Mouse (Mus musculus): ENCODE data around the gene Ccl9.
"Not testable (repeated sequence)": the region's sequence is repeated elsewhere in the genome, so short reads cannot be mapped to it uniquely, and the experiment has no call there.

Ccl9 gene

DNA sequence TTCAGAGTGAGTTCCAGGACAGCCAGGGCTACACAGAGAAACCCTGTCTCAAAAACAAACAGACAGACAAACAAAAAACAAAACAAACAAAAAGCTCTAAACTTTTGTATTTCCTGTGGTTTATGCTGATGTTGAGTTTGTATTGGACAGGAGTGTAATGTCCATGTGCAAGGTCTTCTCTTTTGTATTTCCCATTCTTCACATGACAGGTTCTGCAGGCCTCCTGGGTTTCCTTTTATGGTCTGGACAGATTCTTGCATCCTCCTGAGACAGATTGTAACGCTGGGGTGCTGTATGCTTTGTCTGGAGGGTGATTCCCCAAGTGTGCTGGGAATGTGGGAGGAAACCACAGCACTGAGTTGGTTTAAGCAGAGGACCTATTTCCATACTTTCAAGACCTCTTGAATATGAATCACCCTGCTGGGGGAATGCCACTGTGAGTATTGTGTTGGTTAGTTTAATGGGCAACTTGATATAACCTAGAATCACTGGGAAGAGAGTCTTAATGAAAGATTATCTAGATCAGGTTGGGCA is 2.3 kb upstream of the Ccl9 start:
- DNase-seq (ENCODE audit: low spot score in 2 of 2), result no peak

DNA sequence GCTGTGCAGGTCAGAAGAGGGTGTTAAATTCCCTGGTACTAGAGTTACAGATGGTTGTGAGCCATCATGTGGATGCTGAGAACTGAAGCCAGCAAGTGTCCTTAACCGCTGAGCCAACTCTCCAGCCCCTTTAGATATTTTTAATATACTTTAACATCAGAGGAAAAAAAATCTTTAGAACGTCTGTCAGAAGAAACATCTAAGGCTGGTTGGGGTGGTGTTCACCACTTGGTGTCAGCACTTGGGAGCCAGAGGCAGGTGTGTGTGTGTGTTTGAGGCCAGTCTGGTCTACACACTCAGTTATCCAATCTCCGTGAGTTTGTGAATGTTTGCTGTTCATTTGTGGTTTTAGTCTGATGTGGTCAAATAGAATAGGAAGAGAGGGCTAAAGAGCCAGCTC is 563 bp upstream of the Ccl9 start:
- no peak for DNase-seq (ENCODE audit: low spot score in 2 of 2)

DNA sequence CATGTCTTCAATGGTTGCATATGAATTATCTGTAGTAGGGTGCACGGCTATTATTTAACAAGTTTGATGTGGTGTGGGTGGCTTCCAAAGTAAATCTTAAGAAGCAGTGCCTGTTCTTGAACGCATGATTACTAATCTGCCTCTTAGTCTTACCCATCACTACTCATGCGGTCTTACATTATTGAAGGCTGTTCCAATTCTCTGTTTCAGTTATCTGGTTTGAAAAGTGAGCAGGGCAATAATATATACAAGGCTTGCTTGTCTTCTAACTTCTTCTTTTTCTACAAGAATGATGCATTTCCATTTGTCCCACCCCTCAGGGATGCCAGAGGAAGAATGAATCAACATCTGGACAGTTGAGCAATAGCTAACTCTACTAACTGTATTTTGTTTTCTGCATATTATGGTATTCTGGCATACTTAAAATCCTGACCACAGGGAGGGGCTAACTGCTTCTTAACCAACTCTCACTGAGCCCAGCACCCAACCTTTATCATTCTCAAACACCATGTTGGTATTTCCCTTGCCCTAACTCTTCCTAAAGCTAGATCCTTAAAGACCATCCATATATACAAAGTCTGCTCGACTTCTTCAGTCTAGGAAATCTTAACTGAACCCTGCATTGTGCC is 1.4 kb downstream of the Ccl9 start:
- DNase-seq (ENCODE audit: low spot score in 2 of 2), result no peak

DNA sequence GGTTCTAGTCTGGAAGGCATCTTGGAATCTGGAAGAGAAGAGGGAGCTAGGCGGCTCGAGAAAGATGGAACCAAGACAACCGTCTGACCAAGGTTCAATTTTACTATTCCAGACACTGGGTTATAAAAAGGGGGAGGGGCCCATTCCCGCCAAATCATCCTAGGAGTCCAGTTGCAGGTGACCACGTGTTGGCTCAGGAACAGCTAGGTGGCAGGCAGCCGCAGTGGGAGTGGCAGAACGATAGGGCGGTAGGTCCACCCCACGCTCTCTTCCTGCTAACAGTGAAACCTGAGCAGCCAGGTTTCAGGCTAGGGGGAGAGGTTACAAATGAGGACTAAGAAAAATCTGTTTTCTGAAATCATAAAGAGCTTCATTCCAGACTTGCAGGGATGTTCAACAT is 5.6 kb downstream of the Ccl9 start:
- DNase-seq (ENCODE audit: low spot score in 2 of 2), result no peak

DNA sequence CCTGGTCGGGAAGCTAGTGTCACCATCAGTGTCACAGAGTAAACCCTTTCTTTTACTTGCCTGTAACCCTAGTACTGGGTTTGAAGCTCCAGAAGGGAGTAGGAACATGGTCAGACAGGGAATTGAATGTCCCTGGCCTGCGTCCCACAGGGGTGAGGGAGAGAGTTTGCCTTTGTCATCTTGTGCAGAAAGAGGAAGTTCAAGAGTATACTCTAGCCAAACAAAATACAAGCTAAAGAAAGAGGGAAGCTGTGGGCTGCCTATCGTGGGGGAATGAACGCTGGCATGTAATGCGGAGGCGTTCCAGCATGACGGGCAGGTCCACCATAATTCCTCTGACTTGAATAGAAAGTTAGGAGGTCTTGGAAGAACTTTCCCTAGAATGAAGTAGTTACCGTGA is 6.2 kb downstream of the Ccl9 start:
- DNase-seq (ENCODE audit: low spot score in 2 of 2), result no peak

DNA sequence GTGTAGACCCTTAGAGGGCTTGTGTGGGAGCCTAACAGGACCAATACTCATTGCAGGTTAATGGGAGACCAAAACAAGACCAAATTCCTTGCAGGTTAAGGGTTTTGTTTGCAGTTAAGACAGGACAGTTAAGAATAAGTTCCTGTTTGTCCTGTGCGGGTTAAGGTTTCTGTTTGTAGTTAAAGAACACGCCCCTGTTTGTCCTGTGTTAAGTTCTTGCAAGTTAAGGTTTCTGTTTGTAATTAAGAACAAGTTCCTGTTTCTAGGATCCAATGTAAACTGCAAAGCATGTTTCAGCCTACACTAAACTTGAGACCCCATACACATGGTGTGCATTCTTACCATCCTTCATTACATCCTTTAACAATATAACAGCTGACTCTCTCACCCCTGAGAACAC is 8.2 kb downstream of the Ccl9 start:
- no peak for DNase-seq (ENCODE audit: low spot score in 2 of 2)

DNA sequence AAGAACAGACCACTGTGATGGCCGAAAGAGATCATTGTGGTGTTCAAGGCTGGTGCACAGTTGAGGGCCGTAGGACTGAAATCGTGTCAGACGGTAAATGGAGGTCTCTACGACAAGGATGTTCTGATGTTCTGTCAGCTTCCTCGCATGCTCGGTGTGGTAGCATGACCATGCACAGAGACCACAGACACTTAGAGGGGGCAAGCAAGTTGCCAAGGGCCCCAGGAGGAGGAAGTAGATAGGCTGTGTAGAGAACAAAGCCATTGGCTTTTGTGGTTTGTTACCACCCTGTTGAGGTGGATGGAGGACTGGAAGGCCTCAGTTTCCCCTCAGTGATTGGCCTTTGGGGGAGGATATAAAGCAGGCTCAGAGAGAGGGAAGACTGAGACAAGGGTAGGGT is 9.2 kb downstream of the Ccl9 start:
- DNase-seq (ENCODE audit: low spot score in 2 of 2), result no peak

DNA sequence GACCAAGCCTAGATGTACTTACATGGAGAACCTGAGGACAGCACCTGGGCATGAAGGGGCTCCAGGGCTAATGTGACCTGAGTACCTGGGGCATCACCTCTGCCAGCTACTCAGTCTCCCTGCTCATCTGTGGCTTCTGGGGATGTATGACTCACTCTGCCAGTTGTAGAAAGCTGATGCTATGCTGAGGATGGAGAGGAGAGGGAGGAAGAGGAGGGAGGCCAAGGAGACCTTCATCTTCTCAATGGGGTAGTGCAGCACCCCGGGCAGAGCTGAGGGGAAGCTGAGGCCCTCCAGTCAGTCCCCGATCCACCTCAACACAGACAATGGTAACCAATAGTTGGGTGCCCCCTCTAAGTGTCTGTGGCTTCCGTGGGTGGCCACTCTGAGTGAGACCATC is 9.7 kb downstream of the Ccl9 start:
- no peak for DNase-seq (ENCODE audit: low spot score in 2 of 2)

DNA sequence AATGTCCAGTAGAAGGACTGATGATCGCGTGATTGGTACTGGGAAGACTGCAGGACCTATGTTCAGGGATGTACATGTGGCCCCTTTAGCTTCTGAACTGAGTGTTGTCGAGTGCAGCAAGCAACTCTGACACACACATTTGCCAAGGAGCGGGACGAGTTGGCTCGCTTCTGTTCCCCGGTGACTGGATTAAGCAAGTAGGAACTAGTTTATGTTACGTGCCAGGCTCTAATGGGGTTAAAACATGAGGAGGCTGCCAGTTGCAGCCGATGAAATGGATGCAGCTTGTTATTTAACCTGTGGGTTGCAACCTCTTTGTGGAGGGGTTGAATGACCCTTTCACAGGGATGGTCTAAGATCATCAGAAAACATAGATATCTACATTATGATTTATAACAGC is 10.4 kb downstream of the Ccl9 start:
- DNase-seq (ENCODE audit: low spot score in 2 of 2), result no peak

DNA sequence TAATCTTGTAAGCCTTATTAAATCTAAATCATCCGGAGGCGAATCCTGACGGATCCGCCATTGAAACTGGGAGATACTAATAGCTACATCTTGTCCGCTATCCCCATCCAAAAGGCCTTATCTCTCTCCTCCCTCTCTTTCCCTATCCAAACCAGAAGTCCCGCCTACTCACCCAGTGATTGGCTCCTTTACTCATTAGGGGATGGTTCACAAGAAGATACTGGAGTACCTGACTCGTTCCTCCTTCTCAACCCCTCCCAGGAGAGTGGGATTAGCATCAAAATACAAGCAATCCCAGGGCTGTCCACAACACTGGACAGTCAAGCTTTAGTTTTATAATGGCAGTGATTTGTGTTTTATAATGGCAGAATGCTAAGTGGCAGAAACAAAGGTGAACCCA is 11.1 kb downstream of the Ccl9 start:
- DNase-seq (ENCODE audit: low spot score in 2 of 2), result no peak

DNA sequence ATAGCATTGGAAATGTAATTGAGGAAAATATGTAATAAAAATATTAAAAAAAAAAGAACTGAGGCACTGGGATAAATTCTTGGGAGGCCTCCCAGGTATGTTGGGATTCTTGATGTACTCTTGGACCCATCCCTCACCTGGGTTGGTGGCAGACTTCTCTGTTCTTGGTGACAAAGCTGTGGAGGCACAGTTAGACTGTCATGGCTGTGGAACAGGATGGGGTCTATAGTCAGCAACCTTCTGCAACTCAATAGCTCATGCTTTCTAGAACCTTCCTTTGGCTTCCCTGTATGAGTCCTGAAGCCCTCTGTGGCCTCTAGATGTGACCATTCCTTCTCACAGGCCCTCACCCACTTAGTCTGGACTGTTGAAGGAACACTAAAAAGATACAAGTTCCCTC is 11.8 kb downstream of the Ccl9 start:
- no peak for DNase-seq (ENCODE audit: low spot score in 2 of 2)

DNA sequence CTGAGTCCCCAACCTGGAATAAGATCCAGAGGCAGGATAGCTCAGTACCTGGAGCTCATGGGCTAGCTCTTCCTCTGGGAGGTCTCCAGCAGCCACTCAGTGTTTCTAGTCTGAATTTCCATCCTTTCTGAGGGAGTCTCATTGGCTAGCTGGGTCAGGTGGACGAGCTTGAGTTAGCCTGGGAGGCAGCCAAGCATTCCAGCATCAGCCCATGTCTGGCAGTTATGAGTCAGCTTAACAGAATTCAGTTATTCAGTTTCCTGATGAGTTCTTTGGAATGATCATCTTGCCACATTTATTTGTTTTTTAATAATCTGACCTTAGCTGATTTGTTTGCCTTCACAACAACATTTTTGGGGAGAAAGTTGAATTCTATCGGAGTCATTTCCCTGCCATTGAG is 14.7 kb downstream of the Ccl9 start:
- DNase-seq (ENCODE audit: low spot score in 2 of 2), result peak; percentile 8 to 14

DNA sequence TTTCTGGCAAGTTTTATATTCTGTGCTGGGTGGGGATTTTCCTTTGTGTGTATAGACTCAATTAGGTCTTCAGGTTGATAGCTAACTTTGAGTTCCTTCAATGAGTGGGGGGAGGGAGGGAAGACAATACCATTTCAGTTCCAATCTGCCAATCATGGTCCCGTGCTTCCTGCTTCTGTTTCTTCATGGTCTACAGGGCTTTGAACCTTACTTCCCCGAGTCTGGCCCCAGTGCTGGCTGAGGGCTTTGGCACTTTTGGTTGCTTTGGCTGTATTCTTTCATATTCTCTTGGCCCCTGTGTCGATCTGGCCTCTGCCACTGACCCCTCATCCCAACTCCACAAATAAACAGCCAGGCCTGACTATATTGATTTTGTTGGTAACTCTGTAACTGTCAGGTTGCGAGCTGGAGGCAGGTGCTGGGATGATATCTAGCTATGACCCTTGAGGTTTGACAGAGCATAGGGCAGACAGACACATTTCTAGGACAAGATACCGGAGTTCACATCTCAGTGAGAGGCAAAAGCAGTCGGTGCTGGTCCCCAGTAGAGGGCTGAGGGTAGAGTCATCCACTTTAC is 16.0 kb downstream of the Ccl9 start:
- no peak for DNase-seq (ENCODE audit: low spot score in 2 of 2)

DNA sequence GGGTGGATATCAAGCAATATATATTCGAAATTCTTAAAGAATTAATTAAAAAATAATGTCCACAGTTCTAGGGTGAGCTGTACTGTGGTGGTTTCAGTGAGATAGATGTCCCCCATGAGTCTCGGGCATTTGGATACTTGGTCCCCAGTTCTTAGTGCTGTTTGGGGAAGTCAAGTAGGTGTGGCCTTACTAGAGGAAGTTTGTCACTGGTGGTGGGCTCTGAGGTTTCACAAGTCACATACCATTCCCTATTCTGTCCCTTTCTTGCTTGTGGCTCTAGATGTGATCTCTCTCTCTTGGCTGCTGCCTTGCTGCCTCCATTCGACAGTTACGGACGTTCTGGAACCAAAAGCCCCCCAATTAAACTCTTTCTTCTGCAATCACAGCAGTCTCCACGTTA is 18.0 kb downstream of the Ccl9 start:
- DNase-seq (ENCODE audit: low spot score in 2 of 2), result no peak

DNA sequence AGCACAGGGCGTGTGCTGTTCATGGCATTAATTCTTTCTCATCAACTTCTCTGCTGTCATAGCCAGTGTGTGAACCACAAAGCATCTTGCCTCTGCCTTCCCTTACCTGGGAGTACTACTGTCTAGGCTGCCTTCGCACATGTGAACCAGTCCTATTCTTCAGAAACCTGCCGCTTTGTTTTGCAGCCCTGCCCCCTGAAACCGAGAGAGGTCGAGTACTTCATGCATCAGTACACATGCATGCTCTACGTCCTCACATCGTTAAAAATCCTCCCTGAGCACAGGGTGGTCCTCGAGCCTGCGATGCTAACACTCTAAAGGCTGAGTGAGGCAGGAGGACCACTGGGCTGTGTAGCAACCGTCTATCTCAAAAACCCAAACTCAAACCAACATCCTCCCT is 21.4 kb downstream of the Ccl9 start:
- no peak for DNase-seq (ENCODE audit: low spot score in 2 of 2)

DNA sequence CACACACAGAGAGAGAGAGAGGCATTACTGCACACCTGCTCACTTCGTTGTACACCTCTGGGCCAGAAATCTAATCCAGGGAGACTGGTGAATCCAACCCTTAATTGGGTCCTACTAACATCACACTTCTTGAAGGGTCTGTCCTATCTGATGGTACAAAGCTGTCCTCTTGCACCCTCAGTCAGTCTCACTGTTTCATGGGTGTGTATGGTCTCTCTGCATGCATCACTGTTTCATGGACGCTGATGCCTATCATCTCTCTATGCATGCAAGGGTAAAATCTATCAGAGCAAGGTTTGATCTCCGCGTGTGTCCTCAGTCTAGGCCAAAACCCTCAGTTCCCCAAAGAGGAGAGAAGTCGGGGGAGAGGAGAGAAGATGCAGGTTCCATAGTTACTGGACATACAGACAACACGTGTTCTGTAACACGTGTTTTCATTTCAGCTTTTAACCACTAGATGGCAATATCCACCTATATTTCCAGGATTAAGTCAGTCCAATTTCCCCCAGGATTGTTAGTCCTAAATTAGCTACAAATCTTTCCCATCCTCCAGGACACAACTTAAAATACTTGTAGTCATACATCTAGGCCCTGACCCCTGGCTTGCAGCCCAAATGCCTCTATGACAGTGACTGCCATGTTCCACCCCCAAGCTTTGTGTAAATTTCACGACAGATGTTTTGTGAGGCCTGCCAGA is 22.2 kb downstream of the Ccl9 start:
- DNase-seq (ENCODE audit: low spot score in 2 of 2), result peak; percentile 10 to 29

DNA sequence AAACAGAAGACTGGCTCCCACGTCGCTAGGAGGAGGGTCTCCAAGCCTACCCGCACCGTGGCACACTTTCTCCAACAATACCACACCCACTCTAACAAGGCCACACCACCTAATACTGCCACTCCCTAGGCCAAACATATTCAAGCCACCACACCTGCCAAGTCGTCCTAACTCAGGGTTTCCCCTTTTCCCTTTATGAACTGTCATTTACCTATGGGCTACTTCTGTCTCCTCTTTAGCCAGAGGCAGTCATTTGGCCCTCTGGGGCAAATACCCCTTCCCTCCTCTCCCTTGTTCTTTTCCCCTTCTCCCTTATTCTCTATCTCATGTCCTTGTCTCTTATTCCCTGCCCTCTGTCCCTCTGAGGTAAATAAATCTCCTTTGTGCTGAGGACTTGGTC is 26.8 kb downstream of the Ccl9 start:
- DNase-seq (ENCODE audit: low spot score in 2 of 2), result no peak

DNA sequence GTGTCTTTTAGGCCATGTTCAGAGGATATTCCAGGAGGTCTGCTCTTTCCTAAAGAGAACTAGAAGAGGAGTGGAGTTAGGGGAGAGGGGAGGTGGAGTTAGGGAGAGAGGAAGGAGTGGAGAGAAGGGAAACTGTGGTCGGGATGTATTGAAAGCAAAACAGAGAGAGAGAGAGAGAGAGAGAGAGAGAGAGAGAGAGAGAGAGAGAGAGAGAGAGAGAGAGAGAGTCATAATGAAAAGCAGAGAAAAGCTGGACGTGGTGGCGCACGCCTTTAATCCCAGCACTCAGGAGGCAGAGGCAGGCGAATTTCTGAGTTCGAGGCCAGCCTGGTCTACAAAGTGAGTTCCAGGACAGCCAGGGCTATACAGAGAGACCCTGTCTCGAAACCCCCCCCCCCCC is 27.4 kb downstream of the Ccl9 start:
- DNase-seq (ENCODE audit: low spot score in 2 of 2), result not testable (repeated sequence)

DNA sequence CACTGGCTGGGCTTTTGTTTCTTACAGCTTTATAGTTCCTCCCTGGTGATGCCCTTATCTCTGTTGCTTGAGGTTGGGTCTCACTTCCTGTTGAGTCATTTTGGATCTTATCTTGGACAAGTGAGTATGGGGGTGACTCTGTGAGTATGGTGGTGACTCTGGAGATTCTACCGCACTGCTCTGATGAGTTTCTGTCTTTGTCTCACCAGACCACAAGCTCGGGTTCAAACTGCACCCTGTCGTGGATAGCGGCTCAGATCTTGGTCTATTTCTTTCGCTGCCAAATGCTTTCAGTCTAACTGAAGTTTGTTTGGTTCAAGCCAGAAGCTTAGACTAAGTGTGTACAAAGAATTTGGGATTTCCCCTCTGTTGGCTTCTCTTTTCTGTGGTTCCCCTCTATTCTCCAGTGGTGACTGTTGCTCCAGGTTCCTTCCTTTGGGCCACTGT is 28.2 kb downstream of the Ccl9 start:
- DNase-seq (ENCODE audit: low spot score in 2 of 2), result no peak

DNA sequence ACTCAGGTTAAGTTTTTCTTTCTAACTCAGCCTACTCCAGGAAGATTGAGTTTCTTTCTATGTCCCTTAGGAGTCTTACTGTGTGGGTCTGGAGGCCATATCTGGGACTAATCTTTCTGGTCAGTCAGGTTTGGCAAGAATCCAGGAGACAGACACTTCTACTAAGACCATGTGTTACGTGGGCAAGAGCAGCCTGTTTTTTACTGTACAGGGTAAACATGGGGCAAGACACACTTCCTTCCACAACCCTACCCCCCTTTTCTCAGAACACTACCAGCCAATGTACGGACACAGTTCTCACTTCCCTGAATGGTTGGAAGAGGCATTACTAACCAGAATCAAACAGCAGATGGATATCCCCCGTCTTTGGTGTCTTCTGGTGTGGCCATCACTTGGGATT is 34.2 kb downstream of the Ccl9 start:
- no peak for DNase-seq (ENCODE audit: low spot score in 2 of 2)

DNA sequence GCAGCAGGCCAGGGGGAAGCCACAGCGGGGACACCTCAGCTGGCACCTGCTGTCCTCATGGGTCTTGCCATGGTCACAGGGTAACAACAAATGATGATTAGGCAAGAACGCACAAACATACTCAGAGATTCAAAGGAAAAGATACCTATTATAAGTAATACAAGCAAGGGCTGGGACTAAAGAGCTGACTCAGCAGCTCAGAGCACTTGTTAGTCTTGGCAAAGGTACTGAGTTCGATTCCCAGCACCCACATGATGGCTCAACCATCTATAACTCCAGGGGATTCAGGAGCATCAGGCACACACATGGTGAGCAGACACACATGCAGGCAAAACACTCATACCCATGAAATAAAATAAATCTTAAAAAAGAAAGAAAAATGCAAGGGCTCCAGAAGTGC is 37.0 kb downstream of the Ccl9 start:
- DNase-seq (ENCODE audit: low spot score in 2 of 2), result no peak

DNA sequence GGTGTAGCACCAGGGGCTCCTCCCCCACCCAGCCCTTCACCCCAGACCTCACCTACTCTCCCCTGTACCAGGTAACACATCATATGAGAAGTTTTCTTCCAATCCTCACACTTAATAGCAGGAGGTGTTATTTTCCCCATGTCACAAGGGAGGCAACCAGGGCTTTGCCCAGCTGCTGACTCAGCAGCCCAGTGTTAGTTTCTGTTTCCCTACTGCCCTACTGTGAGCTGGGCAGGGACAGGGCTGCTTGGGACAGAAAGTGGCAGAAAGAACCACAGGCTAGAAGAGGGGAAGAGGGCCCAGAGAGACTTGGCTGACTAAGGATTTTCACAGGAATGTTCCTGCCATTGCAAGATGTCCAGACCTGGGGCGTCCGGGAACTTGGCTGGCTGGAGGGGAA is 37.5 kb downstream of the Ccl9 start:
- no peak for DNase-seq (ENCODE audit: low spot score in 2 of 2)

DNA sequence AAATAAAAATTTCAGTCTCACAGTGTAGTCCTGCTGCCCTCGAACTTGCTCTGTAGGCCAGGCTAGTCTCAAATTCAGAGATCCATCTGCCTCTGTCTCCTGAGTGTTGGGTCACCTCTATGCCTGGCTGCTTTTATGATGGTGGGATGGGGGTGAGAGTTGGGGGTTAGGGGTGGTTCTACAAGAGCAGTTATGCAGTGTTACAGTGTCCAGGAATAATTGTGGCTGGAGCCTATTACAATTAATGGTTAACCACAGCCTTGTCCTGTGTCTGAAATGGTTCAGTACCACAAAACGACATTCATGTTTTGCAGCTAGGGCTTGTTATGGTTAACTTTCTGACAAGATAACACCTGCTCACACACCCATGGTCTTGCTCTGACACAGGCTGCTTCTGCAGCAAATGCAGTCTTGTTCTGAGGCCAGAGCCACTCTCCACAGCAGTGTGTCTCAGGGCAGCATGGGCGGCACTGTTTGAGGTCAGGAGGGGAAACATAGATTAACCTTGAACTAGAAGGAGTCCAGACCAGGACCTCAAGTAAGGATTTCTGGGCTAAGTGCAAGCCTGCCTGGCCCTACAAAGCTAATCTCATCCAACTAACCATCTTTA is 39.6 kb downstream of the Ccl9 start:
- no peak for DNase-seq (ENCODE audit: low spot score in 2 of 2)
